Comparison of ENCODE assay signal across 8 mouse cellular contexts in the genomic region with DNA sequence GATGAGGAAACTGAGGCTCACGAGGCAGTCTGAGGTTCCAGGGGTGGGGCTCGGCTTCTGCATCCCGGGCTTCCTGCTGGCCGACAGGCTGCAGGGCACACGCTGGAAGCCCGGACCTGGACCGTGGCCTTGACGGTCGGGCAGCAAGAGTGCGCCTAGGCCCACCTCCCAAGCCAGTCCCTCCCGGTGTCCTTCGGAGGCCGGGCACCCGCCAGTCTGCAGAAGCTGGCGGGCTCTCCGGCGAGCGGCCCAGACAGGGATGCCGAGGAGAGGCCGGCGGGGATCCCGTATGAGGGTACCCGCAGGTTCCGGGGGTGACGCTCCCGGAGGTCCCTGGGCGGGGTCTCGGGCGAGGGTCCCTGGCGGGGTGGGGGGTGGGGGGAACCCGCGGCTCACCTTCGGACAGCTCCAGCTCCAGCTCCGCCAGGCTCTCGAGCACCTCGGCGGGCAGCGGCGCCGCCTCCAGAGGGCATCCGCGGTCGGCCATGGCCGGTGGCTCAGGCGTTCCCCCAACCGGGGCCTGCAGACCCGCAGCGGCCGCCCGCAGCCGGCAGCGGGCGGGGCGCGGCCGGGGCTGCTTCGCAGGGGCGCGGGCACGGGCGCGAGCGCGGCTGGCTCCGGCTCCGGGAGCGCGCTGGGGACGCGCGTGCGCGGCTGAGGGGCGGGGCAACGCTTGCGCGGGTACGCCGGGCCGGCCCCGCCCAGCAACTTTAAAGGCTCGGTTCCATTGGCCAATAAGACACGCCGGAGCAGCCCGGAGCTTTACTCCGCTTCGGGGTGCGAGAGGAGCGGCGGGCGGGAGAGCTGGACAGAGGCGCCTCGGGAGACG. TPM values are rescaled to one million over a fixed set of nuclear protein-coding genes. Genes with fewer than 3 reads are reported as not detected.
A peak's percentile ranks its signal among the peaks of the same experiment; 100 is the strongest.
DNase-seq lines count a peak whose midpoint lies in the region; ATAC-seq and TF ChIP-seq lines count a peak whose summit lies in the region.

A gene (minus strand): TSS at position 581 of the 829 bp plus-strand sequence.

- peaks cover 12% of the 10 kb centered on the region for H3K4me1 ChIP-seq in heart, embryonic 11.5 days (ENCODE audit: control insufficient read depth, insufficient read depth, low read length)
- peaks cover 16% of the 10 kb centered on the region for H3K4me1 ChIP-seq in kidney, embryonic 16.5 days (ENCODE audit: insufficient read depth, low read length)
- peaks cover 3% of the 10 kb centered on the region; the same call in 1 of the 2 replicates for H3K4me1 ChIP-seq in liver, adult 2 months (ENCODE audit: control insufficient read depth, insufficient read depth, low read length)

- WGBS in heart, embryonic 11.5 days (ENCODE audit: insufficient replicate concordance), result under 1% methylated on average over 83 of the region's 94 CpGs
- under 1% methylated on average over 67 of the region's 94 CpGs for WGBS in kidney, embryonic 16.5 days
- WGBS in liver, adult 2 months, result under 1% methylated on average over 79 of the region's 94 CpGs

- TF ChIP-seq CTCF in liver, adult 2 months (IDR thresholded peaks at IDR 0.05; ENCODE audit: low read depth, low read length), result no peak

- H3K9me3 ChIP-seq in heart, embryonic 11.5 days (replicated peaks; ENCODE audit: control insufficient read depth, low read length), result no peaks in the 10 kb centered on the region
- peaks cover 4% of the 10 kb centered on the region; the same call in 1 of the 2 replicates for H3K9me3 ChIP-seq in kidney, embryonic 16.5 days (ENCODE audit: low read length)

- peak; percentile 56 for TF ChIP-seq POLR2A in liver, adult 2 months (IDR thresholded peaks at IDR 0.05; ENCODE audit: extremely low read depth, insufficient read depth, low read length)
- peak; percentile 61 for TF ChIP-seq POLR2A in myocyte (IDR thresholded peaks at IDR 0.05; ENCODE audit: insufficient read length, low read depth)

- peak; percentile 96 to 98 for DNase-seq in B cell, adult 2 months
- peak; percentile 97 for DNase-seq in brain, adult 2 months (ENCODE audit: low read depth, low spot score)
- peak; percentile 59 for DNase-seq in liver, adult 2 months (ENCODE audit: extremely low read depth, low read depth, low spot score)
- peak; percentile 92 for DNase-seq in splenic B cell, adult 2 months (ENCODE audit: low read depth, low spot score)

- H3K36me3 ChIP-seq in heart, embryonic 11.5 days (ENCODE audit: control insufficient read depth, insufficient read depth, low read length), result no peaks in the 10 kb centered on the region
- peaks cover 2% of the 10 kb centered on the region for H3K36me3 ChIP-seq in kidney, embryonic 16.5 days (ENCODE audit: insufficient read depth, low read length)
- no peaks in the 10 kb centered on the region for H3K36me3 ChIP-seq in liver, adult 2 months (ENCODE audit: control insufficient read depth, insufficient read depth, low read length)
- peaks cover 4% of the 10 kb centered on the region for H3K36me3 ChIP-seq in myocyte (ENCODE audit: control insufficient read depth, insufficient read depth)
- H3K36me3 ChIP-seq in splenic B cell, adult 2 months (ENCODE audit: control insufficient read depth, insufficient read depth, low read length, poor library complexity, severe bottlenecking), result no peaks in the 10 kb centered on the region

- peak within 1 kb of the TSS; percentile 78 for H3K4me3 ChIP-seq in heart, embryonic 11.5 days (ENCODE audit: low read depth, low read length)
- H3K4me3 ChIP-seq in kidney, embryonic 16.5 days (ENCODE audit: low read length), result peak within 1 kb of the TSS; percentile 69
- H3K4me3 ChIP-seq in liver, adult 2 months (ENCODE audit: insufficient read depth, low read depth, low read length), result peak within 1 kb of the TSS; percentile 82
- peak within 1 kb of the TSS; percentile 35 for H3K4me3 ChIP-seq in myocyte

- peak within 1 kb of the TSS; percentile 71 for H3K4me2 ChIP-seq in heart, embryonic 11.5 days
- peak within 1 kb of the TSS; percentile 66 for H3K4me2 ChIP-seq in kidney, embryonic 16.5 days (replicated peaks; ENCODE audit: low read depth, low read length)
- peak within 1 kb of the TSS; percentile 96 for H3K4me2 ChIP-seq in myocyte (ENCODE audit: low read depth)

- H3ac ChIP-seq in myocyte (ENCODE audit: control insufficient read depth, insufficient read length), result peak within 1 kb of the TSS; percentile 64

- H3K27ac ChIP-seq in heart, embryonic 11.5 days (ENCODE audit: low read depth, low read length), result peak within 1 kb of the TSS; percentile 77
- peak within 1 kb of the TSS; percentile 87 for H3K27ac ChIP-seq in kidney, embryonic 16.5 days (ENCODE audit: low read length)
- no peak within 1 kb of the TSS; the same call in 1 of the 2 replicates for H3K27ac ChIP-seq in liver, adult 2 months (replicated peaks; ENCODE audit: insufficient read depth, low read depth, low read length)

- no peaks in the 10 kb centered on the region for H3K79me2 ChIP-seq in liver, adult 2 months (ENCODE audit: control insufficient read depth, insufficient read depth, low read length)
- peaks cover 21% of the 10 kb centered on the region for H3K79me2 ChIP-seq in myocyte (ENCODE audit: control insufficient read depth, insufficient read depth)

- H3K9ac ChIP-seq in heart, embryonic 11.5 days (ENCODE audit: low read depth, low read length), result peak within 1 kb of the TSS; percentile 89
- peak within 1 kb of the TSS; percentile 80 for H3K9ac ChIP-seq in kidney, embryonic 16.5 days (replicated peaks; ENCODE audit: low read length)
- peak within 1 kb of the TSS; percentile 89 for H3K9ac ChIP-seq in liver, adult 2 months (ENCODE audit: low read depth, low read length)

- no peaks in the 10 kb centered on the region for H3K27me3 ChIP-seq in heart, embryonic 11.5 days (ENCODE audit: control insufficient read depth, insufficient read depth, low read length)
- H3K27me3 ChIP-seq in kidney, embryonic 16.5 days (ENCODE audit: insufficient read depth, low read length), result no peaks in the 10 kb centered on the region
- H3K27me3 ChIP-seq in liver, adult 2 months (ENCODE audit: control insufficient read depth, insufficient read depth, low read length), result no peaks in the 10 kb centered on the region
- H3K27me3 ChIP-seq in myocyte (ENCODE audit: control insufficient read depth, insufficient read depth, insufficient read length), result no peaks in the 10 kb centered on the region
- no peaks in the 10 kb centered on the region for H3K27me3 ChIP-seq in splenic B cell, adult 2 months (ENCODE audit: control insufficient read depth, insufficient read depth, low read length, poor library complexity, severe bottlenecking)

- peak; percentile 92 for ATAC-seq in erythroblast, adult 5-6 weeks (replicated peaks; ENCODE audit: low FRiP score, poor library complexity, severe bottlenecking)
- peak; percentile 87 for ATAC-seq in heart, embryonic 11.5 days (replicated peaks; ENCODE audit: insufficient number of reproducible peaks, low FRiP score, low TSS enrichment)
- ATAC-seq in kidney, embryonic 16.5 days (ENCODE audit: low FRiP score, low TSS enrichment), result peak; percentile 95

TF ChIP-seq in myocyte, 11 proteins besides CTCF, POLR2A, EP300 and RAD21:
- TF ChIP-seq POLR2AphosphoS2 (IDR thresholded peaks at IDR 0.05; ENCODE audit: insufficient read length, low read depth) (peak; percentile 54), MYOD1 (IDR thresholded peaks at IDR 0.05; ENCODE audit: control insufficient read depth in 1 of 3, insufficient read length in 2 of 3, low read depth in 2 of 3) (no peak), USF1 (IDR thresholded peaks at IDR 0.05; ENCODE audit: low read depth) (no peak)
TF ChIP-seq in myocyte: peak in this region for 1.

RNA-seq across cellular contexts. Expression of the gene that starts here (rescaled TPM):
- 0.77 and 0.84 TPM in 2 replicates for total RNA-seq in erythroblast, adult 5-6 weeks (2015; ENCODE audit: low replicate concordance)
- 0.34 and 4.7 TPM in 2 replicates for total RNA-seq in erythroblast, adult 5-6 weeks (2017; ENCODE audit: low replicate concordance)
- polyA plus RNA-seq in heart, embryonic 11.5 days (2014; fragmentation: Nextera tagmentation; extraction: Ambion mirVana), result 5.6 and 5.7 TPM in 2 replicates
- 11.7 and 12.2 TPM in 2 replicates for polyA plus RNA-seq in kidney, embryonic 16.5 days (2015; fragmentation: Nextera tagmentation; extraction: Ambion mirVana)
- total RNA-seq in liver, adult 2 months (2014; rRNA removed), result 2.0 and 2.6 TPM in 2 replicates
- polyA plus RNA-seq in liver, adult 2 months (2012; rRNA removed), result 1.6 and 1.7 TPM in 2 replicates
- 11.1 TPM for polyA plus RNA-seq in myocyte (2012; fragmentation: generic; extraction: Trizol)
